Mouse (Mus musculus): ENCODE data around the gene Gpr3.

GRCm38 (mm10) chr4:133213661-133214060 is 1.3 kb upstream of the Gpr3 start:
- TF ChIP-seq EP300 (IDR thresholded peaks at IDR 0.05; ENCODE audit: insufficient read depth, low read depth, low read length), result no peak
- no peak for TF ChIP-seq CTCF (IDR thresholded peaks at IDR 0.05; ENCODE audit: low read depth, low read length)
- TF ChIP-seq POLR2A (IDR thresholded peaks at IDR 0.05; ENCODE audit: insufficient read depth, low read length), result no peak

All from ES-Bruce4 (cell line).